Mouse (Mus musculus) forebrain, embryonic 16.5 days (tissue): ENCODE results near the gene Med13l. TPM values are rescaled to one million over a fixed set of nuclear protein-coding genes. Genes with fewer than 3 reads are reported as not detected.
A peak's percentile ranks its signal among the peaks of the same experiment; 100 is the strongest.

Experiments
- ATAC-seq: fragments of 200-750 bp; cut with Nextera tagmentation; 2 replicates; pipeline ENCODE4 v1.8.0; 2017; ENCODE audit warnings: mild to moderate bottlenecking, moderate library complexity
- H3K27ac ChIP-seq: fragments of 300-500 bp; sonication (generic); 2 replicates; pipeline ENCODE4 v1.5.1; 2014; ENCODE audit warnings: low read length, control low read depth
- H3K27me3 ChIP-seq: fragments of 300-500 bp; sonication (generic); replicated peaks from 2 replicates; pipeline ENCODE4 v1.6.1; 2014; ENCODE audit warnings: low read length; ENCODE audit not compliant: control insufficient read depth, insufficient read depth
- H3K36me3 ChIP-seq: fragments of 300-500 bp; sonication (generic); 2 replicates; pipeline ENCODE4 v1.6.1; 2014; ENCODE audit not compliant: control insufficient read depth, insufficient read depth
- H3K4me1 ChIP-seq: fragments of 300-500 bp; sonication (generic); replicated peaks from 2 replicates; pipeline ENCODE4 v1.6.1; 2014; ENCODE audit warnings: low read length; ENCODE audit not compliant: control insufficient read depth, insufficient read depth
- H3K4me2 ChIP-seq: fragments of 300-500 bp; sonication (generic); 2 replicates; pipeline ENCODE4 v1.6.1; 2014; ENCODE audit warnings: mild to moderate bottlenecking, low read length, control low read depth
- H3K4me3 ChIP-seq: fragments of 300-500 bp; sonication (generic); replicated peaks from 2 replicates; pipeline ENCODE4 v1.5.1; 2014; ENCODE audit warnings: mild to moderate bottlenecking, low read length, control low read depth
- H3K9ac ChIP-seq: fragments of 300-500 bp; sonication (generic); replicated peaks from 2 replicates; pipeline ENCODE4 v1.6.1; 2014; ENCODE audit warnings: low read depth, low read length, control low read depth
- H3K9me3 ChIP-seq: fragments of 300-500 bp; sonication (generic); 2 replicates; pipeline ENCODE4 v1.6.1; 2016; ENCODE audit warnings: low read length; ENCODE audit not compliant: control insufficient read depth
- WGBS: fragments of 180-500 bp; shearing (Covaris S2); extraction: QIAGEN DNeasy Blood & Tissue Kit; methylation state at CpG from one replicate; pipeline ENCODE4 v1.1.7; 2014; 5-methylcytosine and 5-hydroxymethylcytosine counted together
- polyA plus RNA-seq: library from polyadenylated mRNA; unstranded; fragments of >200 nt; fragmentation: Nextera tagmentation; extraction: Ambion mirVana; gene quantifications from 2 replicates; pipeline ENCODE4 v1.2.1, GENCODE M21; 2015

Med13l gene
- polyA plus RNA-seq = 24.9 and 25.8 TPM in 2 replicates

- Histone ChIP-seq H3K27me3 (no peaks in the 10 kb centered on the region), H3K4me1 (peaks cover 29% of the 10 kb centered on the region), H3K4me3 (peak within 1 kb of the TSS; percentile 89), H3K9ac (peak within 1 kb of the TSS; percentile 96), H3K36me3 (no peaks in the 10 kb centered on the region), H3K4me2 (peak within 1 kb of the TSS; percentile 71), H3K9me3 (no peaks in the 10 kb centered on the region), H3K27ac (peak within 1 kb of the TSS; percentile 98)
- ATAC-seq = peak; percentile 49
- WGBS = under 1% methylated on average over 55 of the region's 120 CpGs
Measured at GRCm38 (mm10) chr5:118560385-118561085, at the start of gene Med13l. Med13l (plus strand) TSS chr5:118560679.

- no peaks in the 10 kb centered on the region for H3K9me3 ChIP-seq
- no peak for ATAC-seq
- H3K9ac ChIP-seq = no peak overlapping the region
- no peak overlapping the region for H3K27ac ChIP-seq
- H3K27me3 ChIP-seq = no peaks in the 10 kb centered on the region
- WGBS = 78% methylated on average over 4 of the region's 4 CpGs
- H3K4me1 ChIP-seq = peaks cover 27% of the 10 kb centered on the region
- H3K4me2 ChIP-seq = no peak overlapping the region
- no peak overlapping the region for H3K4me3 ChIP-seq
- no peaks in the 10 kb centered on the region for H3K36me3 ChIP-seq
Measured at GRCm38 (mm10) chr5:118510969-118511368, 49.5 kb upstream of the Med13l start.

- no peak for ATAC-seq
- WGBS = 53% methylated on average over 1 of the region's 1 CpGs
- Histone ChIP-seq H3K27ac (no peak overlapping the region), H3K4me3 (no peak overlapping the region), H3K4me1 (peaks cover 36% of the 10 kb centered on the region), H3K9me3 (no peaks in the 10 kb centered on the region), H3K27me3 (no peaks in the 10 kb centered on the region), H3K9ac (no peak overlapping the region), H3K4me2 (no peak overlapping the region), H3K36me3 (no peaks in the 10 kb centered on the region)
Measured at GRCm38 (mm10) chr5:118513005-118513404, 47.5 kb upstream of the Med13l start.

GRCm38 (mm10) chr5:118513629-118514526, 46.6 kb upstream of the Med13l start:
- Histone ChIP-seq H3K9me3 (no peaks in the 10 kb centered on the region), H3K4me3 (peak overlapping the region; percentile 36), H3K9ac (peak overlapping the region; percentile 32; the same call in 1 of the 2 replicates), H3K27ac (peak overlapping the region; percentile 67), H3K4me2 (peak overlapping the region; percentile 65), H3K4me1 (peaks cover 36% of the 10 kb centered on the region), H3K27me3 (no peaks in the 10 kb centered on the region), H3K36me3 (no peaks in the 10 kb centered on the region)
- WGBS = 4% methylated on average over 43 of the region's 43 CpGs
- peak; percentile 54; the same call in 1 of the 2 replicates for ATAC-seq

GRCm38 (mm10) chr5:118514527-118514831, 46.0 kb upstream of the Med13l start:
- 19% methylated on average over 9 of the region's 9 CpGs for WGBS
- no peak for ATAC-seq
- H3K27ac ChIP-seq = peak overlapping the region; percentile 67

GRCm38 (mm10) chr5:118514842-118515241, 45.6 kb upstream of the Med13l start:
- ATAC-seq = peak; percentile 28
- no peaks in the 10 kb centered on the region for H3K36me3 ChIP-seq
- peaks cover 36% of the 10 kb centered on the region for H3K4me1 ChIP-seq
- no peak overlapping the region for H3K4me3 ChIP-seq
- H3K27ac ChIP-seq = peak overlapping the region; percentile 67
- H3K4me2 ChIP-seq = peak overlapping the region; percentile 65; the same call in 1 of the 2 replicates
- no peaks in the 10 kb centered on the region for H3K9me3 ChIP-seq
- no peak overlapping the region for H3K9ac ChIP-seq
- WGBS = 33% methylated on average over 5 of the region's 5 CpGs
- H3K27me3 ChIP-seq = no peaks in the 10 kb centered on the region

More at GRCm38 (mm10) chr5:118514527-118514831, 46.0 kb upstream of the Med13l start:
- no peaks in the 10 kb centered on the region for H3K9me3 ChIP-seq
- peak overlapping the region; percentile 36 for H3K4me3 ChIP-seq
- peaks cover 36% of the 10 kb centered on the region for H3K4me1 ChIP-seq
- H3K36me3 ChIP-seq = no peaks in the 10 kb centered on the region
- H3K4me2 ChIP-seq = peak overlapping the region; percentile 65
- H3K9ac ChIP-seq = no peak overlapping the region; the same call in 1 of the 2 replicates
- no peaks in the 10 kb centered on the region for H3K27me3 ChIP-seq

GRCm38 (mm10) chr5:118515280-118515721, 45.2 kb upstream of the Med13l start:
- H3K9ac ChIP-seq = no peak overlapping the region
- no peaks in the 10 kb centered on the region for H3K27me3 ChIP-seq
- no peak overlapping the region for H3K4me3 ChIP-seq
- peaks cover 36% of the 10 kb centered on the region for H3K4me1 ChIP-seq
- H3K4me2 ChIP-seq = peak overlapping the region; percentile 17; the same call in 1 of the 2 replicates
- no peaks in the 10 kb centered on the region for H3K9me3 ChIP-seq
- no peaks in the 10 kb centered on the region for H3K36me3 ChIP-seq
- peak; percentile 84 for ATAC-seq
- peak overlapping the region; percentile 66 for H3K27ac ChIP-seq
- WGBS = 4% methylated on average over 11 of the region's 11 CpGs

- no peaks in the 10 kb centered on the region for H3K36me3 ChIP-seq
- no peak for ATAC-seq
- H3K27me3 ChIP-seq = no peaks in the 10 kb centered on the region
- H3K4me1 ChIP-seq = peaks cover 36% of the 10 kb centered on the region
- no peak overlapping the region for H3K4me3 ChIP-seq
- H3K9ac ChIP-seq = no peak overlapping the region
- peak overlapping the region; percentile 66 for H3K27ac ChIP-seq
- WGBS = 79% methylated on average over 6 of the region's 6 CpGs
- H3K4me2 ChIP-seq = no peak overlapping the region
- H3K9me3 ChIP-seq = no peaks in the 10 kb centered on the region
Measured at GRCm38 (mm10) chr5:118516066-118516465, 44.4 kb upstream of the Med13l start.

- no peaks in the 10 kb centered on the region for H3K27me3 ChIP-seq
- H3K4me3 ChIP-seq = no peak overlapping the region
- WGBS = 60% methylated on average over 6 of the region's 6 CpGs
- H3K4me2 ChIP-seq = no peak overlapping the region
- no peak for ATAC-seq
- H3K9me3 ChIP-seq = no peaks in the 10 kb centered on the region
- no peaks in the 10 kb centered on the region for H3K36me3 ChIP-seq
- no peak overlapping the region for H3K27ac ChIP-seq
- no peak overlapping the region for H3K9ac ChIP-seq
- peaks cover 36% of the 10 kb centered on the region for H3K4me1 ChIP-seq
Measured at GRCm38 (mm10) chr5:118516470-118516869, 44.0 kb upstream of the Med13l start.
